Mouse (Mus musculus) lung, embryonic 16.5 days (tissue): Measurements from ENCODE around the gene Dynll2. TPM values are rescaled to one million over a fixed set of nuclear protein-coding genes. Genes with fewer than 3 reads are reported as not detected.
A peak's percentile ranks its signal among the peaks of the same experiment; 100 is the strongest.

Experiments
- ATAC-seq: fragments of 200-750 bp; cut with Nextera tagmentation; 2 replicates; pipeline ENCODE4 v1.8.0; 2017; ENCODE audit warnings: low read depth, mild to moderate bottlenecking, moderate library complexity
- H3K27ac ChIP-seq: fragments of 300-500 bp; sonication (generic); 2 replicates; pipeline ENCODE4 v1.5.1; 2014; ENCODE audit warnings: mild to moderate bottlenecking, control low read depth, low read length
- H3K27me3 ChIP-seq: fragments of 300-500 bp; sonication (generic); 2 replicates; pipeline ENCODE4 v1.6.1; 2014; ENCODE audit warnings: low read depth, low read length, mixed read lengths; ENCODE audit not compliant: control insufficient read depth, insufficient read depth
- H3K36me3 ChIP-seq: fragments of 300-500 bp; sonication (generic); 2 replicates; pipeline ENCODE4 v1.6.1; 2014; ENCODE audit warnings: low read length; ENCODE audit not compliant: control insufficient read depth, insufficient read depth
- H3K4me1 ChIP-seq: fragments of 300-500 bp; sonication (generic); replicated peaks from 2 replicates; pipeline ENCODE4 v1.6.1; 2014; ENCODE audit warnings: low read length, mixed read lengths; ENCODE audit not compliant: control insufficient read depth, insufficient read depth
- H3K4me2 ChIP-seq: fragments of 300-500 bp; sonication (generic); 2 replicates; pipeline ENCODE4 v1.6.1; 2014; ENCODE audit warnings: low read depth, low read length, control low read depth
- H3K4me3 ChIP-seq: fragments of 300-500 bp; sonication (generic); 2 replicates; pipeline ENCODE4 v1.5.1; 2014; ENCODE audit warnings: mild to moderate bottlenecking, low read length, control low read depth
- H3K9ac ChIP-seq: fragments of 300-500 bp; sonication (generic); 2 replicates; pipeline ENCODE4 v1.6.1; 2014; ENCODE audit warnings: low read length, control low read depth
- H3K9me3 ChIP-seq: fragments of 300-500 bp; sonication (generic); 2 replicates; pipeline ENCODE4 v1.6.1; 2016; ENCODE audit warnings: low read length; ENCODE audit not compliant: control insufficient read depth
- WGBS: fragments of 180-500 bp; shearing (Covaris S2); extraction: QIAGEN DNeasy Blood & Tissue Kit; methylation state at CpG from one replicate; pipeline ENCODE4 v1.1.7; 2014; 5-methylcytosine and 5-hydroxymethylcytosine counted together
- polyA plus RNA-seq: library from polyadenylated mRNA; unstranded; fragments of >200 nt; fragmentation: Nextera tagmentation; extraction: Ambion mirVana; gene quantifications from 2 replicates; pipeline ENCODE4 v1.2.1, GENCODE M21; 2015

The Dynll2 gene
- polyA plus RNA-seq, 1 experiment from 2014 or later: 24.5 TPM

DNA sequence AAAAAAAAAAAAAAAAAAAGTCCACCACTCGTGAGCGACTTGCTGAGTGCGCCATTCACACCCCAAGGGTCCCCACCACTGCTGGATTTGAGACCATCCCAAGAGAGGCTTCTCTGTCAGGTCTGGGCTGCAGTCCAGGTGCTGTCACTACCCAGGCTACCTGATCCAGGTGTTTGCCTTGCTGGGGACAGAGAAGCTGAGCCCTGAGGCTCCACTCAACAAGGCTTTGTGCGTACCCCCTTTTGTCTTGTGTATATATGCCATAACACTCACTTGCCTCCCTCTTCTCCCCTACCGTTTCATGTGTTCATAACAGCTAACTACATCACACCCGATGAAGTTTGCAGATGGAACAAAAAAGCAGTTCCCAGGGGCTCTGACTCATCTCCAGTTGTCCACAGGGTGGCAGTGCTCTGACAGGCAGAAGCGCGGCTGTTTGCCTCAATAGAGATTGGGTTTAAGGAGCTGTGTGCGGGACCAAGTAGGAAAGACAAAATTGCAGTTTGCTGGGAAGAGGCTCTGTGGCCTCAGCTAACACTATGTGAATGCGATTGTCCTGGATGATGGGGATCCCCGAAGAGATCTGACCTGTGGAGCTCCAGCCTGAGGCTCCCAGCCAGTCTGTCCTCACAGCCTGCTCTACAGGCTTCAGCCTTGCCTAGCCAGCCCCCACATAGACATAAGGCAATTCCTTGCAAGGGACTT lies 12.7 kb downstream of the Dynll2 start:
- WGBS: 13% methylated on average over 11 of the region's 11 CpGs
- H3K27ac ChIP-seq: no peak overlapping the region
- H3K36me3 ChIP-seq: peaks cover 7% of the 10 kb centered on the region
- H3K4me2 ChIP-seq: no peak overlapping the region
- no peaks in the 10 kb centered on the region for H3K27me3 ChIP-seq
- no peaks in the 10 kb centered on the region; the same call in 1 of the 2 replicates for H3K4me1 ChIP-seq
- peak; percentile 51 for ATAC-seq
- H3K9ac ChIP-seq: no peak overlapping the region
- no peak overlapping the region for H3K4me3 ChIP-seq
- no peaks in the 10 kb centered on the region for H3K9me3 ChIP-seq

DNA sequence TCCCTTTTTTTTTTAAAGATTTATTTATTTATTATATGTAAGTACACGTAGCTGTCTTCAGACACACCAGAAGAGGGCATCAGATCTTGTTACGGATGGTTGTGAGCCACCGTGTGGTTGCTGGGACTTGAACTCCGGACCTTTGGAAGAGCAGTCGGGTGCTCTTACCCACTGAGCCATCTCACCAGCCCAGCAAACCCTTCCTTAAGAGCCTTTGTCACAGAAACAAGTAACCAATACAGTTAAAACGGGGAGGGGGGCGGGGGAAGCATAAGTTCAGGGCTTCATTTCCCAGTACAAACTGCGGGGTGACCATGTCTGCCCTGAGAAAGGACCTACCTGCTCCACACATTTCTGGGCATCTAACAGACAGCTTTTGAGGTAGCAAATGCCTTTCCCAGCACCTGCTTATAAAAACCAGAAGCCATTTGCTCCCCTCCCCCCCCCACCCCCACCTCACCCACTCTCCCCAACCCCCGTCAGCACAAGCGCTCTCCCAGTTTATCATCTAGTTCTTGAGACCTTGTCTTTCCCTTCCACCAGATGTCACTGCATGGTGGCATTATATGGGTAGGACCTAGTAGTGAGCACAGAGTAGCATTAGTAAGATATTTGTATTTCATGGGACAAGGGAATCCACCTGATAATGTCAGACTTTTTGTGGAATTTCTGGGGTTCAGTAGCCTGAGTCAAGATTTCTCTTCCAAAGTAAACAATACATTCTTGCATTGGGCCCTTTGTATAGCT lies 13.6 kb downstream of the Dynll2 start:
- no peak for ATAC-seq
- Histone ChIP-seq H3K4me1 (no peaks in the 10 kb centered on the region; the same call in 1 of the 2 replicates), H3K9ac (no peak overlapping the region), H3K27ac (no peak overlapping the region), H3K4me2 (no peak overlapping the region), H3K27me3 (no peaks in the 10 kb centered on the region; the same call in 1 of the 2 replicates), H3K36me3 (peaks cover 3% of the 10 kb centered on the region), H3K4me3 (no peak overlapping the region), H3K9me3 (no peaks in the 10 kb centered on the region)
- WGBS: 37% methylated on average over 10 of the region's 10 CpGs

DNA sequence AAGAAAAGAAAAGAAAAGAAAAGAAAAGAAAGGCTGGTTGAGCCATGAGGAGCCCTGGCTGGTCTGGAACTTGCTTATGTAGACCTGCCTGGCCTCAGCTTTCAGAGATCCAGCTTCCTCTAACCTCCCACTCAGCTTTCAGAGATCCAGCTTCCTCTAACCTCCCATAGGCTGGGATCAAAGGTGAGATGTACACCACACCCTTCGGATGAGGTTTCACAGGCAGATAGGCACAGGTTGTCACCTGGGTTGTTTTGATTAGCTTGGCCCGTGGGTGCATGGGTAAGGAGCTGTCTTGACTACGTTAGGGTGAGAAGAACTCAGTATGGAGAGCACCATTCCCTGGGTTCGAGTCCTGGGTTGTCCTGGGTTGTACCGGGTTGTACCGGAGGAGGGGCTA lies 14.5 kb downstream of the Dynll2 start:
- H3K4me3 ChIP-seq: no peak overlapping the region
- peaks cover 1% of the 10 kb centered on the region; the same call in 1 of the 2 replicates for H3K36me3 ChIP-seq
- WGBS: 72% methylated on average over 6 of the region's 6 CpGs
- H3K4me2 ChIP-seq: no peak overlapping the region
- H3K27me3 ChIP-seq: no peaks in the 10 kb centered on the region; the same call in 1 of the 2 replicates
- peaks cover 2% of the 10 kb centered on the region; the same call in 1 of the 2 replicates for H3K4me1 ChIP-seq
- no peak overlapping the region for H3K27ac ChIP-seq
- no peaks in the 10 kb centered on the region for H3K9me3 ChIP-seq
- no peak for ATAC-seq
- H3K9ac ChIP-seq: no peak overlapping the region

DNA sequence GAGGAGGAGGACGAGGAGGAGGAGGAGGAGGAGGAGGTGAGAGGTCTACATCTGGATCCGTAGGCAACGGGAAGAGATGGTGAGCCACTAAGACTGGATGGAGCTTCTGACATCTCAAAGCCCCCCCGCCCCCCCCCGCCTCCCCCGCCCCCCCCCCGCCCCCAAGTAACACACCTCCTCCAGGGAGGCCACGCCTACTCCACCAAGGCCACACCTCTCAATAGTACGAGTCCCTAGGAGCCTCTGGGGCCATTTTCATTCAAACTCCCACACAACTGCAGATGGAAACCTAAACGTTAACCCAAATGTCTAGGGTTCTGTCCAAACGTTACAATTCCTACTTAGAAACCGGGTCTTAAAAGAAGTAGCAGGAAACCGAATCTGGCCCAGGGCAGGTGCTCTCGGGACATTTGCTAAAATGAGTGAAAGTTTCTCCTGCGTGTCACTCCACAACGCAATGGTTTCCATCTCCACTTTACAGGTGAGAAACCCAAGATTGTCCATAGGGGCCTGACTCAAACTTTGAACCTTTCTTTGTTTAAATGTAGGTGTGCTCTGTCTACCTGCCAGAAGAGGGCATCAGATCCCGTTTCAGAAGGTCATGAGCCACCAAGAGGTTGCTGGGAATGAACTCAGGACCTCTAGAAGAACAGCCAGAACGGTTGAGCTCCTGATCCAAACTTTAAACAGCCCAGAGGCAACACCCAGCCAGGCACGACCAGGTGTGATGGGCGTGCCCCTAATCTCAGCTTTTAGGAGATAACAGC lies 18.8 kb downstream of the Dynll2 start:
- H3K4me3 ChIP-seq: no peak overlapping the region
- H3K9me3 ChIP-seq: no peaks in the 10 kb centered on the region
- no peaks in the 10 kb centered on the region; the same call in 1 of the 2 replicates for H3K27me3 ChIP-seq
- 0 out of 2 replicates have a peak, but pooled peaks cover 2% of the 10 kb centered on the region for H3K4me1 ChIP-seq
- H3K36me3 ChIP-seq: no peaks in the 10 kb centered on the region
- H3K9ac ChIP-seq: no peak overlapping the region
- peak overlapping the region; percentile 60; the same call in 1 of the 2 replicates for H3K4me2 ChIP-seq
- WGBS: 13% methylated on average over 19 of the region's 20 CpGs
- ATAC-seq: no peak
- H3K27ac ChIP-seq: no peak overlapping the region

DNA sequence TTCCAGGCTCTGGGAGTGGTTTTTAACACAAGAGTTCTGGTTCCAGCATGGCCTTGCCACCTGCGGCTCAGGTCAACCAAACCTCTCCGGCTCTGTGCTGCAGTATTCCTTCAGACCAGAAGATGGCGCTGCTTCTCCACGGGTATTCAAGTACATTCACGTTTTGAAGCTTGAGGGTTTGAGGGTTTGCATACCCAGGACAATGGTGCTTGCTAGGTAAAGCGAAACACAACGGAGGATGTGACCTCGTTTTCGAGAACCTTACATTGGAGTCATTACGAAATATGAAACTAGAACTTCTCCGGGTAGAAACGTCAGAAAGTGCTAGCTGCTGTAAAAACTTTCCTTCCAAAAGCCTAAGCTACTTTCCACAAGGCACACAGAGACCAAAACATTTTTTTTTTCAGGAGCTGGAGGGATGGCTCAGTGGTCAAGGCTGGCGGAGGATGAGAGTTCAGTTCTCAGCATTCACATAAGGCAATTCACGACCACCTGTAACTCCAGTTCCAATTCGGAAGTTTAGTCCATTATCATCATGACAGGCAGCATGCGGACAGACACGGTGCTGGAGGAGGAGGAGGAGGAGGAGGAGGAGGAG lies 19.5 kb downstream of the Dynll2 start:
- WGBS: 3% methylated on average over 16 of the region's 17 CpGs
- H3K9me3 ChIP-seq: no peaks in the 10 kb centered on the region
- no peaks in the 10 kb centered on the region; the same call in 1 of the 2 replicates for H3K27me3 ChIP-seq
- H3K36me3 ChIP-seq: no peaks in the 10 kb centered on the region
- H3K9ac ChIP-seq: peak overlapping the region; percentile 41; the same call in 1 of the 2 replicates
- H3K4me2 ChIP-seq: peak overlapping the region; percentile 60
- H3K4me3 ChIP-seq: peak overlapping the region; percentile 38
- ATAC-seq: peak; percentile 51; the same call in 1 of the 2 replicates
- 0 out of 2 replicates have a peak, but pooled peaks cover 2% of the 10 kb centered on the region for H3K4me1 ChIP-seq
- no peak overlapping the region for H3K27ac ChIP-seq

DNA sequence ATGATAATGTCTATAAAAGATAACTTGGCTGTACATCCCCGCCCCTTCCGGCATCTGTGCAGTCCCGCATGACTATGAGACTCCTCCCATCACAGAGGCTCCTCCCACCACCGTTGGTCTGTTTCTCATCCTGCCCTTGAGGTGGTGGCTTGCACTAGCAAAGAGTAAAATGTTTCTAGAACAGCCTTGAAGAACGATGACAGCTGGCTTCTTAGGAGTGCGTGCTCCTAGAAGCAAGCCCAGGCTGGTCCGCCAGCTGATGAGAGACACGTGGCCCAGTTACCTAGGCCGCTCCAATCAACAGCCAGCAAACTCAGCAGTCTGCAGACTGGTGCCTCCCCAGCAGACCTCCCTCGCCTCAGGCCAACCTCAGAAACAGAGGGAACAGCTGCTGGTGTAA lies 21.1 kb downstream of the Dynll2 start:
- H3K9me3 ChIP-seq: no peaks in the 10 kb centered on the region
- WGBS: 23% methylated on average over 10 of the region's 10 CpGs
- no peak overlapping the region for H3K4me3 ChIP-seq
- H3K4me2 ChIP-seq: no peak overlapping the region
- H3K27ac ChIP-seq: no peak overlapping the region
- peak overlapping the region; percentile 14; the same call in 1 of the 2 replicates for H3K9ac ChIP-seq
- H3K27me3 ChIP-seq: no peaks in the 10 kb centered on the region; the same call in 1 of the 2 replicates
- H3K36me3 ChIP-seq: no peaks in the 10 kb centered on the region
- ATAC-seq: no peak
- H3K4me1 ChIP-seq: 0 out of 2 replicates have a peak, but pooled peaks cover 2% of the 10 kb centered on the region

DNA sequence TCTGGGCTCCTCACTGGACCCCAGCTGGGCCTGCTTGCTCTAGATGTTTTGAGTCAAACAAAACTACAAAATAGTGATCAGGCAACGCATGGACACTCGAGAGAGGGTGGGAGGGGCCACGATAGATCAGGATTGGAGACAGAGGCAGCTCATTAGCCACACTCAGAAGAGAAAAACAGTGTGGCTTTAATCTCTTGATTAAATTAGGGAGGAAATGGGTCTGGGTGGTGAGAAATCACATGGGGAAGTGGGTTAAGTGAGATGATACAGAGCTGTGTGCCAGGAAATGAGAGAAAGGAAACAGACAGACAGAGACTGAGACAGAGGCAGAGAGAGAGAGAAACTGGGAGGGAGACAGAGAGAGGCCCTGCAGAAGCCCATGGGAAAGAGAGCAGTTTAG lies 22.0 kb downstream of the Dynll2 start:
- no peak overlapping the region for H3K4me2 ChIP-seq
- H3K4me1 ChIP-seq: 0 out of 2 replicates have a peak, but pooled peaks cover 2% of the 10 kb centered on the region
- no peaks in the 10 kb centered on the region for H3K36me3 ChIP-seq
- no peaks in the 10 kb centered on the region for H3K9me3 ChIP-seq
- no peak overlapping the region for H3K9ac ChIP-seq
- WGBS: 31% methylated on average over 3 of the region's 3 CpGs
- no peak for ATAC-seq
- H3K27me3 ChIP-seq: no peaks in the 10 kb centered on the region; the same call in 1 of the 2 replicates
- H3K4me3 ChIP-seq: no peak overlapping the region
- no peak overlapping the region for H3K27ac ChIP-seq

DNA sequence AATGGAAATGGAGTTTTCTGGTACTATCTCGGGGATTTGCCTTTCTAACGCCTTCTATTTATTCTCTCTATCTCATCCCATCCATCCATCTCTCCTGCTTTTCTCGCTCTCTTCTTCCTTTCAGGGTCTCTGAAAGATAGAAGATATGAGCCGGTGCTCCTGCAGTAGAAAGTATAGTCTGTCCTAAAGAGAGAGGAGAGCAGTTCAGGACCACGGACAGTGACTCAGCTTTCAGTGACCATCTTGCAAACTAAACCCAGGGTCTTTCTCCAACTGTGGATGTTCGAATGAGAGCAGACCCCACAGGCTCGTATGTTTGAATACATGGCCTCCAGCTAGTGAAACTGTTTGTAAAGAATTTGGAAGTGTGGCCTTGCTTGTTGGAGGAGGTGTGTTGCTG lies 30.3 kb downstream of the Dynll2 start:
- H3K4me3 ChIP-seq: no peak overlapping the region
- H3K9ac ChIP-seq: no peak overlapping the region
- ATAC-seq: no peak
- H3K27me3 ChIP-seq: no peaks in the 10 kb centered on the region
- no peak overlapping the region for H3K27ac ChIP-seq
- H3K36me3 ChIP-seq: no peaks in the 10 kb centered on the region
- no peaks in the 10 kb centered on the region for H3K9me3 ChIP-seq
- WGBS: 30% methylated on average over 7 of the region's 7 CpGs
- H3K4me2 ChIP-seq: no peak overlapping the region
- no peaks in the 10 kb centered on the region for H3K4me1 ChIP-seq
